Mouse (Mus musculus) embryonic fibroblast, embryonic 13.5 days (primary cell): ENCODE measurements around the gene Ppfibp2. TPM values are rescaled to one million over a fixed set of nuclear protein-coding genes. Genes with fewer than 3 reads are reported as not detected.

Experiments
- H3K27ac ChIP-seq: 2 replicates; pipeline ENCODE4 v1.5.1; 2012; ENCODE audit warnings: low read length, control low read depth, inconsistent platforms; ENCODE audit not compliant: insufficient read depth
- H3K4me1 ChIP-seq: 2 replicates; pipeline ENCODE4 v1.6.1; 2011; ENCODE audit warnings: low read length; ENCODE audit not compliant: control insufficient read depth, insufficient read depth
- H3K4me3 ChIP-seq: 2 replicates; pipeline ENCODE4 v1.5.1; 2011; ENCODE audit warnings: mild to moderate bottlenecking, control low read depth, low read length; ENCODE audit not compliant: insufficient read depth
- CTCF ChIP-seq: IDR thresholded peaks from 2 replicates; pipeline ENCODE4 v1.5.1; 2011; ENCODE audit warnings: mild to moderate bottlenecking, control low read depth, low read length, moderate library complexity, borderline replicate concordance; ENCODE audit not compliant: insufficient read depth
- POLR2A ChIP-seq: IDR thresholded peaks from 2 replicates; pipeline ENCODE4 v1.6.1; 2011; ENCODE audit warnings: low read depth, mild to moderate bottlenecking, control low read depth, low read length, moderate library complexity
- polyA plus RNA-seq: library from polyadenylated mRNA; stranded (reverse); fragments of >200 nt; gene quantifications from 2 replicates; pipeline ENCODE4 v1.2.4, GENCODE M21; 2011; ENCODE audit warnings: low read depth; ENCODE audit not compliant: missing spikeins, insufficient read length

Ppfibp2 gene
- polyA plus RNA-seq: 1.1 and 2.0 TPM in 2 replicates

DNA sequence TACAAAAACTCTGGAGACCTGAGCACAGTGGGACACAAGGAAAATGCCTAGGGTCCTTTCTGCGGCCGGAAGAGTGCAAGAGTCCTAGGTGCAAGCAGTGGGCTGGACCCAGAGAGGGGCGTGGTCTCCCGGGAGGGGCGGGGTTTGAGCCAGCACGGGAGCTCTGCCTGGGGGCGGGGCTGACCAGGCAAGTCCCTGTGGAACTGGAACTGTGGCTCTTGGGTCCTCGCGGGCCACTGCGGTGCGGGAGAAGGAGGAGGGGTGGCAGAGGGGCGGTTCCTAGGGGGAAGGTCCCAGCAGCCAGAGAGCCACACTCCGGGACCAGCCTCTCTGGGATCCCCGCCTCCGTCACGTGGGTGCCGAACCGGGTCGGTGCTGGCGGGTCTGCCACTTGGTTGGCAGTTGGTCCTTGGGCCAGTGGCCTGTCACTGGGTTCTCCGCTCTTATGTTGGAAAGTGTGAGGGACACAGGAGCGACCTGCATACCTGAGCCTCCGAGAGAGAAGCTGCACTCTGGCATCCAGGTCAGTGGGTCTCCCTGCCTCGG is at the start of gene Ppfibp2:
Gene Ppfibp2 (plus strand): TSS at position 351 of the 546 bp plus-strand sequence.
- H3K27ac ChIP-seq: no peak within 1 kb of the TSS

DNA sequence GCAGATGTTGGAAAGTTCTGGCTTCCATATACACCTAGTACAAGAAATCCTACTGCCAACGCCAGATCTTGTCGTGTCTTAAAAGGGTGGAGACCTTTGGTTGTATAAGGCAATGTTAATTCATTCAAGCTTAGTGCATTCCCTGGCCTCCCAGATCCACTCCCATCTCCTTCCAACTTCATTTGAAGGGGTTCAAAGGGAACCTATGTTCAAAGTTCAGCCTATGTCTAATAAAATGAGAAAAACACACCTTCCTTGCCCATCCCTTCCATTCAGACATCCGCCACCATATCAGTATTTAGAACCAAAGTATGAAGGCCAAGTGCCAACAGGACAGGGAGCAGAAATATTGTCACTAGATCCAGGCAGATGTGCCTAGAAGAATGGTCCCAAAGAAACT is 47.1 kb upstream of the Ppfibp2 start:
- H3K4me1 ChIP-seq: no peaks in the 10 kb centered on the region
- TF ChIP-seq CTCF (no peak), POLR2A (no peak)
- H3K4me3 ChIP-seq: no peak overlapping the region
- no peak overlapping the region for H3K27ac ChIP-seq

More for the DNA sequence above, at the start of gene Ppfibp2:
- no peak for TF ChIP-seq CTCF
- TF ChIP-seq POLR2A: no peak
- H3K4me1 ChIP-seq: no peaks in the 10 kb centered on the region
- H3K4me3 ChIP-seq: peak within 1 kb of the TSS; percentile 75

DNA sequence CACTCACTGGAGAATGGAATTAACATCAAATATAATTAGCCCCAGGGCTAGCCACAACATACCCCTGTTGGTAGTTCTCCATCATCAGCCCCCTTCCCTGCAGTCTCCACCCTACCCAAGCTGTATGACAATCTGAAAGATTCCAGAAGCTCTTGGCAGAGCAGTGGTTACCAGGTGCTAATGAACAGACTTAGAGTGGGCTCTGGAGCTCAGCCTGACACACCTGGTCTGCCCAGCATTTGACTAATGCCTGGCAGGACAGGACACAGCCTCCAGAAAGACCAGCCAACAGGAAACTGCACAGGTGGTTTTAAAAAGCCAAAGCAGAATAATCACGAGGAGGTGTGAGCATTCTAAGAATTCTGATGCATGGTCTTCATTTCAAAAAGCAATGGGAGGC is 41.5 kb upstream of the Ppfibp2 start:
- no peak for TF ChIP-seq POLR2A
- TF ChIP-seq CTCF: no peak
- Histone ChIP-seq H3K4me3 (no peak overlapping the region), H3K4me1 (no peaks in the 10 kb centered on the region), H3K27ac (no peak overlapping the region)

DNA sequence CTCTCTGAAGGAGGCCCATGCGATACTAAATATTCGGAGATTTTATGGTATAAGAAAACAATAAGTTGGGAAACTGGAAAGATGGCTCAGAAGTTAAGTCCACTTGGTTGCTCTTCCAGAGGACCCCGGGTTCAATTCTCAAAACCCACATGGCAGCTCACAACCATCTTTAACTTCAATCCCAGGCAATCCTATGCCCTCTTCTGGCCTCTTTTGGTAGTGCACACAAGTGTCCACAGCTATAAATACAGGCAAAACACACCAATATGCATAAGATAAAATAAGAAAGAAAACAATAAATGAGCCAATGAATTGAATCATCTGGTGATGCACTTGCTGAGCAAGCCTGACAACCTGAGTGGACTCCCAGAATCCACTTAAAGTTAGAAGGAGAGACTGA is 39.1 kb upstream of the Ppfibp2 start:
- Histone ChIP-seq H3K4me1 (no peaks in the 10 kb centered on the region), H3K4me3 (no peak overlapping the region), H3K27ac (no peak overlapping the region)
- no peak for TF ChIP-seq POLR2A
- TF ChIP-seq CTCF: no peak

DNA sequence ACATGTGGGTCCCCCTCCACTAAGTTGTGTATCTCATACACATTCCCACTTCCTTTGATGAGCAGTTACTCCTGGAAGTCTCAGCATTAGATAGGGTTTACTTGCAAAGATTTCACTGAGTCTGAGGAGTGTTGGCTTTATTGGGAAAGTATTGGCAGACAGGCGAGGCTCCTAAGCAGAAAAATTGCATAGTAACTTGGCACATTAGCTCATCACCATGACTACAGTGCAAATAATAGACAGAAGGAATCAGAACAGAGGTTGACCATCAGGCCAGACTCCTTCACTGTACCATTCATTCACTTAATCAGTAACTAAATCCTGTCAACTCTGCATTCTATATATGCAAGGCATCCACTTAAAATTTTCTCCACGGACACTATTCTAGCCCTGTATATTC is 34.3 kb upstream of the Ppfibp2 start:
- TF ChIP-seq POLR2A (no peak), CTCF (no peak)
- Histone ChIP-seq H3K4me1 (no peaks in the 10 kb centered on the region), H3K27ac (no peak overlapping the region), H3K4me3 (no peak overlapping the region)

DNA sequence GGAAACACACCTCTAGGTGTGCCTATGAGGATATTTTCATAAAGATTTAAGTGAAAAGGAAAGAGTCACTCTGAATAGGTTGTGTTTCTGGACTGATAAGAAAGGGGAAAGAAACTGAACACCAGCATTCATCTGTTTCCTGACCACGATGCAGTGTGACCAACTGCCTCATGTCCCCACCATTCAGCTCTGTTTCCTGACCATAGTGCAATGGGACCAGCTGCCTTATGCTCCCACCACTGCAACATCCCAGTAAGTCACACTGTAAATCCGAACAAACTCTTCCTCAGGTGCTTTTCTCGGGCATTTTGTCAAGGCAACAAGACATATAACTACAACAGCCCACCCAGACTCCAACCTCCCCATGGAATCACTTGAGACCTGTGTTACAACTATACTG is 33.4 kb upstream of the Ppfibp2 start:
- Histone ChIP-seq H3K27ac (no peak overlapping the region), H3K4me3 (no peak overlapping the region), H3K4me1 (no peaks in the 10 kb centered on the region)
- TF ChIP-seq CTCF (no peak), POLR2A (no peak)

DNA sequence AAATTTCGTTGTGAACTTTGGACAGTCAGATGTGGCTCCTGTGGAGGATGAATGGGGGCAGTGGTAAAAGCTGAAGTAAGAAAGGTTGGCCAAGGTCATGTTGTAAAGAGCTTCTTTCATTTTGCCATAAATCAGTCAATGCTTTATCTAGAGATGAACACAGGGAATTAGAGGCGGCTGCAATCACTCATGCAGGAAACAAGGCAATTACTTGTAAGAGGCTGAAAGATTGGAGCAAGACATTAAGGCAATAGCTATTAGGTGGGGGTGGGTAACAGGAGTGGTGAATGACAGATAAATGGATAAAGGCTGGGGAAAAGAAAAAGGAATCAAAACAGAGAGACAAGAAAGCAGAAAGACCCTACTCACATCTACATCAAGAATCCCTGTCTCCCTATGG is 31.3 kb upstream of the Ppfibp2 start:
- no peak overlapping the region for H3K4me3 ChIP-seq
- no peak overlapping the region for H3K27ac ChIP-seq
- TF ChIP-seq POLR2A (no peak), CTCF (no peak)
- no peaks in the 10 kb centered on the region for H3K4me1 ChIP-seq

DNA sequence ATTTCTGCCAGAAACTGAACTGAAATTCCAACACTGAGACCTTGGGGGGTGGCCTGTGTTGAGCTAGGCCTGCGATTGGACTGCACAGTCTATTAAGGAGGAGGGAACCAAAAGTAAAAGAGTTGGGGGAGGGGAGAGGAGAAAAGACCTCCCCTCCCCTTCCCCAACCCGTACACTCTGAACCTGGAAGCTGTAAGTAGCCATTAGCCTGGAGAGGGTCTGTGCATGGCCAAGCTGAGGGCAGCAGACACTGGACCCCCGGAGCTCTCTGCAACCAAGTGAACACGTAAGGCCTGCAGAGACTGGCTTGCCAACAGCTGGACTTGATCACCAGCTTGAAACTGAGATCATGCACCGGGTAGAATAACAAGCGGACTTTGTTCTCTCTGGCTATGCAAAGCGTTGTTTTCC is 27.7 kb upstream of the Ppfibp2 start, which contains the start of gene Olfml1:
Gene Olfml1 (plus strand): TSS at position 186 of the 411 bp plus-strand sequence.
- TF ChIP-seq POLR2A (no peak; the same call in 1 of the 2 replicates), CTCF (no peak)
- no peaks in the 10 kb centered on the region for H3K4me1 ChIP-seq

DNA sequence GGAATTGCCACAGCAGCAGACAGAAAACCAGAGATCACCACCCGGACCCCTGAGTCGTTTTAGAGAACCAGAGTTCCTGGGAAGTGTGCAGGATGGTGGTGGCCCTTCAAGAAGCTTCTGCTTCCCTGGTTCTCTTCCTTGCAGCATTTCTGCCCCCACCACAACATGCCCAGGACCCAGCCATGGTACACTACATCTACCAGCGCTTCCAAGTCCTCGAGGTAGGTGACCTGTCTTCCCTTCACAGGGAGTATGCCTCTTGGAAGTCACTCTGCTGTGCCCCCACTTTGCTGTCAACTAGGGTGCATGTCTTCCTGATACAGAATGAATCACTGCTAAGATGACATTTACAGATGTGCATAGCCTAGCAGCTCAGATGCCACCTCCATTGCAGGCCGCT is 27.3 kb upstream of the Ppfibp2 start:
- Histone ChIP-seq H3K4me1 (no peaks in the 10 kb centered on the region), H3K4me3 (no peak overlapping the region; the same call in 1 of the 2 replicates), H3K27ac (peak overlapping the region; percentile 35; the same call in 1 of the 2 replicates)
- TF ChIP-seq CTCF (no peak), POLR2A (no peak)

More for the DNA sequence above, 27.7 kb upstream of the Ppfibp2 start, which contains the start of gene Olfml1:
- H3K4me3 ChIP-seq: peak within 1 kb of the TSS; percentile 21; the same call in 1 of the 2 replicates
- H3K27ac ChIP-seq: peak within 1 kb of the TSS; percentile 50; the same call in 1 of the 2 replicates

DNA sequence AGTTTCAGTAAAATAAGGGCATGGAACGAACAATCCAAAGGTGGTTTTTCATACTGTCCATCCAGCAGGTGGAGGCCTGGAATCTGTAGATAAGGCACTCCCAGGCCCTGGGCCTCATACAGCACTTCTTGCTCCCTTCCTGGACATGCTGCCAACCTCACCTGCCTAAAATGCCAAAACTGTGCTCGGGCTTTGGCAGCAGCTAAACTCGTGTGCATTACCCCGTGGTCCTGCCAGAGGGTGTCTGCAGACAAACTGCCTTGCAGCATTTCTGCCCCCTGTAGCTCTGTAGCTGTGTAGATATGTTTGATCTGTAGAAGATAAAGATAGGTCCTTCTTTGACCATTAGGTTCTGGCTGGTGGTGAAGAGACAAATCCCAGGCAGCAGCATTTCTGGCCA is 26.0 kb upstream of the Ppfibp2 start:
- Histone ChIP-seq H3K4me3 (no peak overlapping the region), H3K27ac (no peak overlapping the region), H3K4me1 (no peaks in the 10 kb centered on the region)
- TF ChIP-seq CTCF (no peak), POLR2A (no peak)
